Mouse (Mus musculus): ENCODE results near the gene Gtf2i.
A peak's percentile ranks its signal among the peaks of the same experiment; 100 is the strongest.

Gene Gtf2i

DNA sequence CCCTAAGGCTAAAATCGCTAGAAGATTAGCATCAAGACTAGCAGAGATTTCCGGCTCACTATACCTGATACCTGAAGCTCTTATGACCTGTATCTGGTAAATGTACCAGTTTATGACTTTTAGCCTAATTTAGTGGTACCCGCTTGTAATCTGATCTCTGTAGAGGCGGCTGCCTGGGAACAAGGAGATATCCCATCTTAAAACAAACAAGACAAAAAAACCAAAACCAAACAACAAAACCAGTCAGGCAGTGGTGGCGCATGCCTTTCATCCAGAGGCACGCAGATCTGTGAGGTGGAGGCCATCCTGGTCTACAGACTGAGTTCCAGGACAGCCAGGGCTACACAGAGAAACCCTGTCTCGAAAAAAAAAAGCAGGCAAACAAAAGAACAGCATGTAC, 7.1 kb upstream of the Gtf2i start:
- DNase-seq, result no peak

GRCm38 (mm10) chr5:134318903-134319302, 4.3 kb upstream of the Gtf2i start:
- no peak for DNase-seq

DNA sequence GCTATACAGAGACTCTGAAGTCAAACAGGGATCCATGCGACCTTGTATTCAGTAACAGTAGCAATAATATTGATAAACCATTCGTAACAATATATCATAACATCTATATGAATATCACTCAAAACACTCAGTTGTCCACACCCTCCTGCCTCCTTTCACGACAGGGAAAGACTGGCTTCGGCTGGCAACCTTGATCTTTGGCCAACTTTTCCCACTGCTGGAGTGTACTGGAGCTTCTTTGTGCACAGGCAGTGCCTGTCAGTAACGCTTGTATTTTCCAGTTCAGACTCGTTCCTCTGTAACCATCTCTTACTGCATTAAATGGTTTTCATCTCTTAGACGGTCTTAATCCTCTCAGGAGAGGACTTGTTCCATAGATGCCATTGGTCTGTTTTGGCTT, 2.2 kb upstream of the Gtf2i start:
- DNase-seq, result peak; percentile 46

- DNase-seq, result peak; percentile 58
Measured at GRCm38 (mm10) chr5:134315623-134316350, 1.2 kb upstream of the Gtf2i start.

- DNase-seq, result peak; percentile 74
Measured at GRCm38 (mm10) chr5:134314068-134314674, 389 bp downstream of the Gtf2i start.

DNA sequence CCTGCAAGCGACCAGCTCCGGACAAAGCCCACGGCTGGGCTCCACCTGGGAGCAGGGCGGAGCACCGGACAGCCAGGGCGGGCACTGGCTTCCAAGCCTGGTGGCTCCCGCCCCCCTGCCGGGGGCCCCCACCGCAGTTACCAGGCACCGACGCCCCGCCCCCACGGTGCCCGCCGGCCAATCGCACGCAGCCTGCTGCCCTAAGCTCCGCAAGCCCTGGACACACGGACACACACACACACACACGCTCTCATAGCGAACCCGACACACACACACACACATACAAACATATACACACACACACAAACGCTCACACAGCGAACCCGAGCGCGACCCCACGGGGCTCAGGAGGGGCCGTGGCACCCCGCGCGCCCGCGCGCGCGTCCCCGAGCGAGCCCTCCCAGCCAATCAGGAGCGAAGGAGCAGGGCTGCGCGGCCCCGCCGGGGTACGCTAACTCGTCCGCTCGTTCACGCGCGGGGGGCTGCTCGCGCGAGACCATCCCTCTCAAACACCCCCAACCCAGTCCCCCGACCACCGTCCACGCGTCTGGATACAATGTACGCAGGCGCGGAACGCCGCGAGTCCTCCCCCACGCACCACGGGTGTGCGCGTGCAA, 1.0 kb downstream of the Gtf2i start:
- DNase-seq, result peak; percentile 94

DNA sequence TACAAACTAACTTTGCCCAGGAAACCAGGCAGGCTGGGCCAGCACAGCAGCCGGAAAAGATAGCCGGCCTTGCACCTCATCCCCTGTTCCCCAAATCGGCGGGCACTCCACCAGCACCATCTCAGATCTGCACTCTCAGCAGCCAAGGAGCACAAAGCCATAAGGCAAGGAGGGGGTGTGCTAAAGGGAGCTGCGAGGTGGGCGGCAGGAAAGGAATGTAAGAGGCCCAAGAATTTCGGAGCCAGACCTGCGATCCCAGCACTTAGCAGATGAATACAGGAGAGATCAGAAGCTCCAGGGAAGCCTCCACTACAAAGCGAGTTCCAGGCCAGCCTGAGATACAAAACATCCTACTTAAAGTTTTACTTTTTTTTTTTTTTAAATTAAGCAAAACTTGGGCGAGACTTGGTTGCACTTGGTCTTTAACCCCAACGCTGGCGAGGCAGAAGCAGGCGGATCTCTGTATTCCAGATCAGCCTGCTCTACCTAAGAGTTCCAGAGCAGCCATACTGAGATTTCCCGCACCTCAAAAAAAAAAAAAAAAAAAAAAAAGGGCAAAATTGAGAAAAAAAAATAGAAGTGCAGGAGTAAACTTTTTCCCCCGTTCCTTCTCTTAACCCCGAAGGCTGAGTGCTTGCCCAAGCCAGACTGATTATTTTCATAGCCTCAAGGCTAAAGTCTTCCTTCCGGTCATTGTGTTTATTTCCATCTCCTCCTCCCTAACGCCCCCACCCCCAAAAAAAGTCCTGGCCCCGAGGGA, 1.7 kb downstream of the Gtf2i start:
- peak; percentile 58 for DNase-seq

GRCm38 (mm10) chr5:134311894-134312411, 2.6 kb downstream of the Gtf2i start:
- DNase-seq, result no peak

DNA sequence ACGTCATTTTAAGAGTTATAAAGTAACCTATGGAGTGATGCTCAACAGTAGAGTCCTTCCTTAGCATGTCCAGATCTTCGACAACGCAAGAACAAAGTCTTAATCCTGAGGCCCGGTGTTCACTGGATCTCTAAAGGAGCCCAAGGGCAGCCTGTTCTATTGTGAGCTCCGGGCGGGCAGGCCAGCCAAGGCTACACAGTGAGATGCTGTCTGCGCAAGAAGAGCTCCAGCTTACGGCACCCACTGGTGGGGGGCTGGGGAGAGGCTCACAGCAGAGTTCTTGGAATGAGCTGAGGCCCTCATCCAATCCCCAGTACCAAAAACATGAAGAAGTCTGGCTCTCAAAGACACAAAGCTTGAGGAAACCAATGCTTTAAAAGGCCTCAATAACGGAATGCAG, 4.4 kb downstream of the Gtf2i start:
- DNase-seq, result no peak

GRCm38 (mm10) chr5:134309345-134309744, 5.2 kb downstream of the Gtf2i start:
- DNase-seq, result no peak

GRCm38 (mm10) chr5:134304639-134305038, 9.9 kb downstream of the Gtf2i start:
- DNase-seq, result no peak

- DNase-seq, result no peak
Measured at GRCm38 (mm10) chr5:134295277-134296050, 19.1 kb downstream of the Gtf2i start.

DNA sequence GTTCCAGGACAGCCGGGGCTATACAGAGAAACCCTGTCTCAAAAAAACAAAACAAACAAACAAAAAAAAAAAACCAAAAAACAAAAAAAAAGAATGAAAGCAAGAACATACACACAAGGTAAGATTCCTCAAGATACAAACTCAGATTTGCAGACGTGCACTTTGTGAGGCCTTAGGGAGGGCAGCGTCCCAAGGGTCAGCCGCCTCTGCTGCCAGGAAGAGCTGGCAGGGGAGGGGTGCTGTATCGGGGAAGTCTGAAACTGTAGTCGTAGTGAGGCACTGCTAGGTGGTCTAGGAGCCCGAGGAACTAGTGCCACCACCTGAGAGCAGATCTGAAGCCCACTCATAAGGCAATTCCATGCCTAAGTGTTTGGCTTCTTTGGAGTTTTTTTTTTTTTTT, 20.0 kb downstream of the Gtf2i start:
- DNase-seq, result no peak

DNA sequence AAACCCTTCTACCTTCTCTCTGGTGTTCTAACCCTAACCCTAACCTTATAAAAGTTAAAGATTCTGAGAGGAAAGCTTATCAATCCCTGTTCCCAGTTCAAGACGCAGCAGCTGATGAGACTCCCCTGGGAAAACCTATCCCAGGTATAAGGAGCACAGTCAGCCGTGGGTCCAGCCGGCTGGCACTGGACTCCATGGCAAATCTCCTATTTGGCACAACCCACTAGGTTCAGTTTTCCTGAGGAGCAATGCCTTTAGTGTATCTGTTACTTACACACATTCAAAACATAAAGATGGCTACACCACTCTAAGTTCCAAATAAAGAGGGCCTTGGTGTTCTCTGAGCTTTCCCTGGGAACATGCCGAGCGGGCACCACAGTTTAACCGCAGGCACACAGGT, 23.5 kb downstream of the Gtf2i start:
- DNase-seq, result no peak

GRCm38 (mm10) chr5:134289935-134290560, 24.5 kb downstream of the Gtf2i start:
- no peak for DNase-seq

DNA sequence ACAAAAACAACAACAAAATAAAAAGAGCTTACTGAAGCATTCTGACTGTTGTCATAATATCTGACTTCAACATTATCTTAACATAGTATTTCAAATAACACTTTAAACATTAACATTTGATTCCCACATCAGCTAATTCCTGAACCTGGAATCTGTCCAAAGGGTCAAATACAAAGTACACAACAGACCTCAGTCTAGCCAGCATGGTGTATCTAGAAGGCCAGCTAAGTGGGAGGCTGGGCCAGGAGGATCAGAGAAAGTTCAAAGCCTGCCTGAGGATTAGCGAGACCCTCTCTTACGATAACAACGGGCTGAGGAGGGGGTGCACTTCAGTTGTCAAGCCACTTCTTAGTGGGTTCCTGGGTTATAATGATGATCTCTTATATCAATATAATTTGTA, 26.5 kb downstream of the Gtf2i start:
- DNase-seq, result no peak

DNA sequence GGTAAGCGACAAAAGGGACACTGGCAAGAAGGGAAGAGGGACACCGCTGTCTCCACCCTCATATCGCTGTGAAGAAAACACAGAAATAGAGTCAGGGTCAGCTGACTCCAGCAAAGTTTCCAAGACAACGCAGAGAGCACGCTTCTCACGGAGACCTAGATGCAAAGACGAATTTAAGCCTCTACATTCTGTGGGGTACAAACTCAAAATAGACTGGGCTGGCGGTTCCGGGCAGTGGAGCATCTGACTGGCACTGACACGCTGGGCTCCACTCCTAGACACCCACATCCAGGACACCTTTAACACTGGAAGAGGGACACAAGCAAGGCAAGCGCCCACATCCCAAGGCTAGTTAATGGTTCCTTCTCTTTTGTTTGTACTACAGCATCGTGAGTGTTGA, 29.6 kb downstream of the Gtf2i start:
- DNase-seq, result no peak

GRCm38 (mm10) chr5:134282603-134283002, 32.0 kb downstream of the Gtf2i start:
- DNase-seq, result no peak

- DNase-seq, result no peak
Measured at GRCm38 (mm10) chr5:134282076-134282475, 32.5 kb downstream of the Gtf2i start.

- DNase-seq, result no peak
Measured at GRCm38 (mm10) chr5:134279371-134279770, 35.2 kb downstream of the Gtf2i start.

DNA sequence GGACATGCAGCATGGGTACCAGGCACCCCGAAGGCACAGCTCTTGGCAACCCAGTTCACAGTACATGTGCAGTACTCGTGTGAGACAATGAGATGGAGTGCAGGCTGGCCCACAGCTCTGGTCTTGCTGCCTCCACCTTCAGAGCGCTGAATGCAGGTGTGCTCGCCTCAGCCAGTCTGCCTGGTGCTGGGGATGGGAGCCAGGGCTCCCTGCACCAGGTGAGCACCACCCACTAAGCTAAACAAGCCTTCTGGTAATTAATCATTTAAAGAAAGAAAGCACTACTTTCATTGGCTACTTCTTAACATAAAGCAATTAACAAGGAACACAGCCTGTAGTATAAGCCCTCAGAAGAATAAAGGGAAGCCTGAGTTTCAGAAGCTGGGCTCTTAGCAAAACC, 37.5 kb downstream of the Gtf2i start:
- no peak for DNase-seq

DNA sequence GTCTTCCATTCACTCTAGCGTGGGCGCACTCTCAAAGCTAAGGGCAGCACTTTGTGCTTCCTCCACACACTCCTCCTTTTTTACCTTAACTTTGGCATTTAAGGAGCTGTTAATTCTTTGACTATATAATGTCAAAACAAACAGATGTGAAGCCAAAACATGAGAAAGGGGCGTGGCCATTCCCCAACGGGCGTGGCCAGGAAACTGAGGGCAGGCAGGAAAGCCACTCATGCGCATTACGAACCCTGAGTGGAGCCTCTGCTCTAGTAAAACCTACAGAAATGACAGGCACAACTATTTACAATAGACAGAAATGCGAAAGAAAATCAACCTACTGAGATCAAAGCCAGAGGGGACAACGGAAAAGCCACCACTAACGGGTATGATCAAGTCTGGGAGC, 39.0 kb downstream of the Gtf2i start:
- no peak for DNase-seq

Data from cerebellum, adult 9-10 months (tissue).